8 mouse cellular contexts compared by ENCODE assay signal in the genomic region with DNA sequence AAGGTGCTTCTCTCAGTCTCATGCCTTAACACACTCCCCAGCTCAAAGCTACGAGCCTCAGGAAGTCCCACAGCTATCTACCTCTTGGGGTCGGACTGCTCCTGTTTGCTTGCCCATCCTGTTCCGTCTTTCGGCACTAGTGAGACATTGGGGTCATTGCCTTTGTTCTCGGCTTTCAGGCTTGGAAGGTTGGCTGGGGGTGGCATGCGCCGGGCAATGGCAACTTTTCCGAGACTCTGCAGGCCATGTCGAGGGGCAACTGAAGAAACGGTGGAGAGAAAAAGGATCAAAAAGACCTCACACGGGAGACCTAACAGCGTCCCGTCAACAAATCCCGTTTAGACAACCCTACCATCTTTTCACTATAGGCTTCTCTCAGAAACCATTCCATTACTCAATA. TPM values are rescaled to one million over a fixed set of nuclear protein-coding genes. Genes with fewer than 3 reads are reported as not detected.
A peak's percentile ranks its signal among the peaks of the same experiment; 100 is the strongest.
DNase-seq lines count a peak whose midpoint lies in the region; ATAC-seq lines count a peak whose summit lies in the region.

No protein-coding gene starts in this region.

- H3K36me3 ChIP-seq in heart, embryonic 15.5 days: peaks cover 46% of the 10 kb centered on the region
- peaks cover 52% of the 10 kb centered on the region for H3K36me3 ChIP-seq in embryonic facial prominence, embryonic 12.5 days
- H3K36me3 ChIP-seq in hindbrain, embryonic 15.5 days: peaks cover 51% of the 10 kb centered on the region
- peaks cover 47% of the 10 kb centered on the region for H3K36me3 ChIP-seq in midbrain, embryonic 15.5 days (replicated peaks)

- ATAC-seq in heart, embryonic 15.5 days (replicated peaks; ENCODE audit: insufficient number of reproducible peaks, insufficient read depth, low FRiP score, low read depth): no peak
- no peak for ATAC-seq in embryonic facial prominence, embryonic 12.5 days (ENCODE audit: insufficient number of reproducible peaks, insufficient read depth, low FRiP score, low TSS enrichment)
- no peak for ATAC-seq in hindbrain, embryonic 15.5 days (ENCODE audit: low FRiP score, low read depth)
- no peak for ATAC-seq in midbrain, embryonic 15.5 days (replicated peaks)
- ATAC-seq in CD4-positive, CD25-positive, alpha-beta regulatory T cell, adult 4 months: no peak

- WGBS in heart, embryonic 15.5 days: 61% methylated on average over 14 of the region's 14 CpGs
- 77% methylated on average over 14 of the region's 14 CpGs for WGBS in embryonic facial prominence, embryonic 12.5 days
- 76% methylated on average over 14 of the region's 14 CpGs for WGBS in hindbrain, embryonic 15.5 days
- WGBS in midbrain, embryonic 15.5 days: 64% methylated on average over 14 of the region's 14 CpGs

- H3K27me3 ChIP-seq in heart, embryonic 15.5 days: no peaks in the 10 kb centered on the region
- H3K27me3 ChIP-seq in embryonic facial prominence, embryonic 12.5 days: no peaks in the 10 kb centered on the region
- no peaks in the 10 kb centered on the region for H3K27me3 ChIP-seq in hindbrain, embryonic 15.5 days
- H3K27me3 ChIP-seq in midbrain, embryonic 15.5 days (replicated peaks): no peaks in the 10 kb centered on the region

- peak overlapping the region; percentile 92 for H3K4me3 ChIP-seq in heart, embryonic 15.5 days
- peak overlapping the region; percentile 99 for H3K4me3 ChIP-seq in embryonic facial prominence, embryonic 12.5 days
- H3K4me3 ChIP-seq in hindbrain, embryonic 15.5 days: peak overlapping the region; percentile 96
- H3K4me3 ChIP-seq in midbrain, embryonic 15.5 days: peak overlapping the region; percentile 97

- no peaks in the 10 kb centered on the region for H3K9me3 ChIP-seq in heart, embryonic 15.5 days (replicated peaks)
- no peaks in the 10 kb centered on the region for H3K9me3 ChIP-seq in embryonic facial prominence, embryonic 12.5 days
- no peaks in the 10 kb centered on the region for H3K9me3 ChIP-seq in hindbrain, embryonic 15.5 days
- no peaks in the 10 kb centered on the region for H3K9me3 ChIP-seq in midbrain, embryonic 15.5 days

- DNase-seq in heart, postnatal 25 days (ENCODE audit: low spot score): no peak
- DNase-seq in Muller cell, postnatal 12 days (ENCODE audit: inconsistent ontology term): no peak
- DNase-seq in thymus, postnatal 14 days: no peak

- H3K4me2 ChIP-seq in heart, embryonic 15.5 days: peak overlapping the region; percentile 92
- peak overlapping the region; percentile 95 for H3K4me2 ChIP-seq in embryonic facial prominence, embryonic 12.5 days (replicated peaks)
- H3K4me2 ChIP-seq in hindbrain, embryonic 15.5 days: peak overlapping the region; percentile 95
- H3K4me2 ChIP-seq in midbrain, embryonic 15.5 days: peak overlapping the region; percentile 89

- intact Hi-C loops in heart, postnatal 25 days (cut with DNase I): loop anchor here (2.0 to 10.0 kb wide), 3 partner anchors 23 to 957 kb away; a partner anchor contains a TSS

- peak overlapping the region; percentile 6 for H3K27ac ChIP-seq in heart, embryonic 15.5 days
- H3K27ac ChIP-seq in embryonic facial prominence, embryonic 12.5 days: no peak overlapping the region
- no peak overlapping the region for H3K27ac ChIP-seq in hindbrain, embryonic 15.5 days (replicated peaks)
- H3K27ac ChIP-seq in midbrain, embryonic 15.5 days: no peak overlapping the region

- H3K4me1 ChIP-seq in heart, embryonic 15.5 days (replicated peaks): peaks cover 31% of the 10 kb centered on the region
- H3K4me1 ChIP-seq in embryonic facial prominence, embryonic 12.5 days: peaks cover 18% of the 10 kb centered on the region
- peaks cover 39% of the 10 kb centered on the region for H3K4me1 ChIP-seq in hindbrain, embryonic 15.5 days (replicated peaks)
- H3K4me1 ChIP-seq in midbrain, embryonic 15.5 days: peaks cover 40% of the 10 kb centered on the region

- peak overlapping the region; percentile 98 for H3K9ac ChIP-seq in heart, embryonic 15.5 days
- peak overlapping the region; percentile 100; the same call in 1 of the 2 replicates for H3K9ac ChIP-seq in embryonic facial prominence, embryonic 12.5 days
- H3K9ac ChIP-seq in hindbrain, embryonic 15.5 days: 0 out of 2 replicates have a peak overlapping the region, but pooled peaks have one; percentile 100
- H3K9ac ChIP-seq in midbrain, embryonic 15.5 days: peak overlapping the region; percentile 100; the same call in 1 of the 2 replicates

RNA-seq across cellular contexts. Expression of a gene that starts 2.6 kb away (rescaled TPM):
- 95.1 and 142 TPM in 2 replicates for polyA plus RNA-seq in heart, embryonic 15.5 days (2015; fragmentation: Nextera tagmentation; extraction: Ambion mirVana)
- 100 to 1,000 TPM; 135 to 143 TPM for total RNA-seq in heart, postnatal 25 days (2021)
- 225 and 230 TPM in 2 replicates for polyA plus RNA-seq in embryonic facial prominence, embryonic 12.5 days (2016; fragmentation: Nextera tagmentation; extraction: Ambion mirVana)
- 175 and 181 TPM in 2 replicates for polyA plus RNA-seq in hindbrain, embryonic 15.5 days (2015; fragmentation: Nextera tagmentation; extraction: Ambion mirVana)
- polyA plus RNA-seq in midbrain, embryonic 15.5 days (2015; fragmentation: Nextera tagmentation; extraction: Ambion mirVana): 188 and 203 TPM in 2 replicates
- 10 to 100 TPM; 43.0 to 75.1 TPM for polyA plus RNA-seq in CD4-positive, CD25-positive, alpha-beta regulatory T cell, adult 4 months (2017; shearing (Covaris generic))

RNA-seq across cellular contexts. Expression of a gene that starts 13.7 kb away (rescaled TPM):
- polyA plus RNA-seq in heart, embryonic 15.5 days (2015; fragmentation: Nextera tagmentation; extraction: Ambion mirVana): 7.5 and 9.6 TPM in 2 replicates
- 1 to 10 TPM; 2.3 to 3.5 TPM for total RNA-seq in heart, postnatal 25 days (2021)
- 7.0 and 7.3 TPM in 2 replicates for polyA plus RNA-seq in embryonic facial prominence, embryonic 12.5 days (2016; fragmentation: Nextera tagmentation; extraction: Ambion mirVana)
- polyA plus RNA-seq in hindbrain, embryonic 15.5 days (2015; fragmentation: Nextera tagmentation; extraction: Ambion mirVana): 7.4 and 9.6 TPM in 2 replicates
- polyA plus RNA-seq in midbrain, embryonic 15.5 days (2015; fragmentation: Nextera tagmentation; extraction: Ambion mirVana): 7.3 and 8.2 TPM in 2 replicates
- 1 to 10 TPM; 1.8 to 3.7 TPM for polyA plus RNA-seq in CD4-positive, CD25-positive, alpha-beta regulatory T cell, adult 4 months (2017; shearing (Covaris generic))

RNA-seq across cellular contexts. Expression of a gene that starts 26.1 kb away (rescaled TPM):
- polyA plus RNA-seq in heart, embryonic 15.5 days (2015; fragmentation: Nextera tagmentation; extraction: Ambion mirVana): 8.1 and 12.2 TPM in 2 replicates
- total RNA-seq in heart, postnatal 25 days (2021): 1 to 10 TPM; 2.7 to 5.3 TPM
- 5.9 and 7.7 TPM in 2 replicates for polyA plus RNA-seq in embryonic facial prominence, embryonic 12.5 days (2016; fragmentation: Nextera tagmentation; extraction: Ambion mirVana)
- 5.6 and 13.9 TPM in 2 replicates for polyA plus RNA-seq in hindbrain, embryonic 15.5 days (2015; fragmentation: Nextera tagmentation; extraction: Ambion mirVana)
- polyA plus RNA-seq in midbrain, embryonic 15.5 days (2015; fragmentation: Nextera tagmentation; extraction: Ambion mirVana): 7.6 and 9.2 TPM in 2 replicates
- 10 to 100 TPM in 1 of 2 experiments, 1 to 10 TPM in 1; 7.3 to 10.0 TPM for polyA plus RNA-seq in CD4-positive, CD25-positive, alpha-beta regulatory T cell, adult 4 months (2017; shearing (Covaris generic))

RNA-seq across cellular contexts. Expression of a gene that starts 27.1 kb away (rescaled TPM):
- polyA plus RNA-seq in heart, embryonic 15.5 days (2015; fragmentation: Nextera tagmentation; extraction: Ambion mirVana): 40.8 and 44.0 TPM in 2 replicates
- total RNA-seq in heart, postnatal 25 days (2021): 100 to 1,000 TPM; 222 to 232 TPM
- polyA plus RNA-seq in embryonic facial prominence, embryonic 12.5 days (2016; fragmentation: Nextera tagmentation; extraction: Ambion mirVana): 73.3 and 74.0 TPM in 2 replicates
- polyA plus RNA-seq in hindbrain, embryonic 15.5 days (2015; fragmentation: Nextera tagmentation; extraction: Ambion mirVana): 70.0 and 75.7 TPM in 2 replicates
- polyA plus RNA-seq in midbrain, embryonic 15.5 days (2015; fragmentation: Nextera tagmentation; extraction: Ambion mirVana): 82.9 and 83.4 TPM in 2 replicates
- 10 to 100 TPM; 16.9 to 31.5 TPM for polyA plus RNA-seq in CD4-positive, CD25-positive, alpha-beta regulatory T cell, adult 4 months (2017; shearing (Covaris generic))

RNA-seq across cellular contexts. Expression of a gene that starts 30.3 kb away (rescaled TPM):
- polyA plus RNA-seq in heart, embryonic 15.5 days (2015; fragmentation: Nextera tagmentation; extraction: Ambion mirVana): 0.57 and 4.7 TPM in 2 replicates
- total RNA-seq in heart, postnatal 25 days (2021): not detected
- polyA plus RNA-seq in embryonic facial prominence, embryonic 12.5 days (2016; fragmentation: Nextera tagmentation; extraction: Ambion mirVana): 0.46 and 0.49 TPM in 2 replicates
- 0.21 and 0.79 TPM in 2 replicates for polyA plus RNA-seq in hindbrain, embryonic 15.5 days (2015; fragmentation: Nextera tagmentation; extraction: Ambion mirVana)
- polyA plus RNA-seq in midbrain, embryonic 15.5 days (2015; fragmentation: Nextera tagmentation; extraction: Ambion mirVana): 0.56 and 1.4 TPM in 2 replicates
- polyA plus RNA-seq in CD4-positive, CD25-positive, alpha-beta regulatory T cell, adult 4 months (2017; shearing (Covaris generic)): under 1 TPM in 1 of 2 experiments, not detected in 1; 0.32 TPM
